Mouse (Mus musculus): Measurements from ENCODE around the gene Ckm. TPM values are rescaled to one million over a fixed set of nuclear protein-coding genes. Genes with fewer than 3 reads are reported as not detected.

The Ckm gene
- polyA plus RNA-seq, 1 experiment from 2014 or later, result 139 TPM

DNA sequence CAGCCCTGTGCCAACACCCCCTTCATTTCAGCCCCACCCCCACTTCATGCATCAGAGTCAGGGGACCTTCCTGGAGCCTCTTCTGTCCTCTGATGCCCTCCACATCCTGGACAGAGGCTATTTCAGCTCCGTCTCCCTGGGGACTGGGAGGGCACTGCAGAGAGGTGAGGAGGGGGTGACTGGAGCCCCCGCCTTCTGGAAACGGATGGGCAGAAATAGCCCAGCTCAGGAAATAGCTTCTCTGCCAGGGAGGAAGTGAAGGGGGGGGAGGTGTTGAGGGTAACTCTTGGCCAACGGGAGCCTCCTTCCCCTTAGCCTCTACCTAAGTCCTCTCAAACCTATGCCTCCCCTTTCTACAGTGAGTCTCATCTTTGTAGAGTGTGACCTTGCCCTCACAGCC is 67.8 kb downstream of the Ckm start:
- peaks cover 48% of the 10 kb centered on the region for H3K27me3 ChIP-seq
- H3K4me2 ChIP-seq, result no peak overlapping the region
- no peaks in the 10 kb centered on the region for H3K9me3 ChIP-seq
- no peak overlapping the region for H3K9ac ChIP-seq
- H3K4me1 ChIP-seq, result peaks cover 24% of the 10 kb centered on the region
- no peaks in the 10 kb centered on the region for H3K36me3 ChIP-seq
- no peak overlapping the region for H3K4me3 ChIP-seq
- H3K27ac ChIP-seq, result no peak overlapping the region
- ATAC-seq (ENCODE audit: insufficient number of reproducible peaks, low FRiP score, low TSS enrichment, low read depth), result no peak
- WGBS, result 26% methylated on average over 4 of the region's 4 CpGs

MicroRNAs within 50 kb of the gene (microRNA counts, 519-probe panel; counts per million panel counts)
- not detected for microRNA mmu-miR-343

Small RNA genes lying within 50 kb of the gene (microRNA-seq; reads per million reads assigned to microRNA genes)
- not detected for gene Mir343

Other genes starting within 250 kb of the Ckm start
- gene Gipr, start 238.6 kb upstream of the Ckm start, polyA plus RNA-seq (2015; fragmentation: Nextera tagmentation; extraction: Ambion mirVana), result 1.0 and 1.2 TPM in 2 replicates
- 8.7 and 12.8 TPM in 2 replicates for gene Eml2, start 228.4 kb upstream of the Ckm start, polyA plus RNA-seq (2015; fragmentation: Nextera tagmentation; extraction: Ambion mirVana)
- 2.4 and 3.0 TPM in 2 replicates for gene Gpr4, start 192.2 kb upstream of the Ckm start, polyA plus RNA-seq (2015; fragmentation: Nextera tagmentation; extraction: Ambion mirVana)
- gene Opa3, start 176.4 kb upstream of the Ckm start, polyA plus RNA-seq (2015; fragmentation: Nextera tagmentation; extraction: Ambion mirVana), result 28.4 and 31.5 TPM in 2 replicates
- gene Vasp, start 133.0 kb upstream of the Ckm start, polyA plus RNA-seq (2015; fragmentation: Nextera tagmentation; extraction: Ambion mirVana), result 73.8 and 84.0 TPM in 2 replicates
- 0.16 and 0.19 TPM in 2 replicates for gene Ppm1n, start 124.7 kb upstream of the Ckm start, polyA plus RNA-seq (2015; fragmentation: Nextera tagmentation; extraction: Ambion mirVana)
- 21.4 and 48.2 TPM in 2 replicates for gene Rtn2, start 122.2 kb upstream of the Ckm start, polyA plus RNA-seq (2015; fragmentation: Nextera tagmentation; extraction: Ambion mirVana)
- 0.29 and 0.41 TPM in 2 replicates for gene Fosb, start 94.7 kb upstream of the Ckm start, polyA plus RNA-seq (2015; fragmentation: Nextera tagmentation; extraction: Ambion mirVana)
- 75.7 and 75.9 TPM in 2 replicates for gene Ercc1, start 60.0 kb upstream of the Ckm start, polyA plus RNA-seq (2015; fragmentation: Nextera tagmentation; extraction: Ambion mirVana)
- gene Cd3eap, start 45.3 kb upstream of the Ckm start, polyA plus RNA-seq (2015; fragmentation: Nextera tagmentation; extraction: Ambion mirVana), result 32.9 and 34.2 TPM in 2 replicates
- gene Ppp1r13l, start 45.0 kb upstream of the Ckm start, polyA plus RNA-seq (2015; fragmentation: Nextera tagmentation; extraction: Ambion mirVana), result 20.0 and 24.8 TPM in 2 replicates
- 14.0 and 14.9 TPM in 2 replicates for gene Ercc2, start 22.8 kb upstream of the Ckm start, polyA plus RNA-seq (2015; fragmentation: Nextera tagmentation; extraction: Ambion mirVana)
- gene Klc3, start 672 bp upstream of the Ckm start, polyA plus RNA-seq (2015; fragmentation: Nextera tagmentation; extraction: Ambion mirVana), result 37.5 and 37.6 TPM in 2 replicates
- gene Mark4, start 54.0 kb downstream of the Ckm start, polyA plus RNA-seq (2015; fragmentation: Nextera tagmentation; extraction: Ambion mirVana), result 8.2 and 9.3 TPM in 2 replicates
- gene Exoc3l2, start 58.6 kb downstream of the Ckm start, polyA plus RNA-seq (2015; fragmentation: Nextera tagmentation; extraction: Ambion mirVana), result 1.4 and 1.6 TPM in 2 replicates
- gene Bloc1s3, start 103.6 kb downstream of the Ckm start, polyA plus RNA-seq (2015; fragmentation: Nextera tagmentation; extraction: Ambion mirVana), result 1.8 and 2.0 TPM in 2 replicates
- gene Trappc6a, start 103.6 kb downstream of the Ckm start, polyA plus RNA-seq (2015; fragmentation: Nextera tagmentation; extraction: Ambion mirVana), result 94.7 and 97.9 TPM in 2 replicates
- gene Nkpd1, start 113.1 kb downstream of the Ckm start, polyA plus RNA-seq (2015; fragmentation: Nextera tagmentation; extraction: Ambion mirVana), result 1.7 and 2.5 TPM in 2 replicates
- 25.1 and 26.3 TPM in 2 replicates for gene Ppp1r37, start 158.3 kb downstream of the Ckm start, polyA plus RNA-seq (2015; fragmentation: Nextera tagmentation; extraction: Ambion mirVana)
- 1.00 and 1.1 TPM in 2 replicates for gene Zfp296, start 172.5 kb downstream of the Ckm start, polyA plus RNA-seq (2015; fragmentation: Nextera tagmentation; extraction: Ambion mirVana)
- gene Gemin7, start 172.8 kb downstream of the Ckm start, polyA plus RNA-seq (2015; fragmentation: Nextera tagmentation; extraction: Ambion mirVana), result 144 and 149 TPM in 2 replicates
- gene Clasrp, start 199.7 kb downstream of the Ckm start, polyA plus RNA-seq (2015; fragmentation: Nextera tagmentation; extraction: Ambion mirVana), result 49.6 and 49.8 TPM in 2 replicates
- gene Relb, start 224.7 kb downstream of the Ckm start, polyA plus RNA-seq (2015; fragmentation: Nextera tagmentation; extraction: Ambion mirVana), result 11.8 and 14.1 TPM in 2 replicates